Mouse (Mus musculus) ES-Bruce4 (cell line): Measurements from ENCODE around the gene Paqr6. TPM values are rescaled to one million over a fixed set of nuclear protein-coding genes. Genes with fewer than 3 reads are reported as not detected.

ENCODE experiments used
- H3K27ac ChIP-seq: 2 replicates; pipeline ENCODE4 v1.5.1; 2012; ENCODE audit warnings: low read length, inconsistent platforms; ENCODE audit not compliant: insufficient read depth
- H3K27me3 ChIP-seq: 2 replicates; pipeline ENCODE4 v1.6.1; 2012; ENCODE audit warnings: mild to moderate bottlenecking, low read length, inconsistent platforms; ENCODE audit not compliant: control insufficient read depth, poor library complexity, insufficient read depth, severe bottlenecking
- H3K36me3 ChIP-seq: 2 replicates; pipeline ENCODE4 v1.6.1; 2012; ENCODE audit warnings: inconsistent platforms, mild to moderate bottlenecking, low read length, moderate library complexity; ENCODE audit not compliant: control insufficient read depth, poor library complexity, insufficient read depth, severe bottlenecking
- H3K4me1 ChIP-seq: one replicate; pipeline ENCODE4 v1.8.1; 2011; ENCODE audit warnings: low read length; ENCODE audit not compliant: control insufficient read depth, insufficient read depth
- H3K4me3 ChIP-seq: 2 replicates; pipeline ENCODE4 v1.5.1; 2011; ENCODE audit warnings: low read depth, mild to moderate bottlenecking, low read length
- H3K9ac ChIP-seq: 2 replicates; pipeline ENCODE4 v1.6.1; 2012; ENCODE audit warnings: low read depth, mild to moderate bottlenecking, inconsistent platforms; ENCODE audit not compliant: poor library complexity, severe bottlenecking
- H3K9me3 ChIP-seq: replicated peaks from 2 replicates; pipeline ENCODE4 v1.6.1; 2012; ENCODE audit warnings: mild to moderate bottlenecking, low read length, inconsistent platforms; ENCODE audit not compliant: control insufficient read depth, poor library complexity, insufficient read depth, severe bottlenecking
- CTCF ChIP-seq: IDR thresholded peaks from one replicate; pipeline ENCODE4 v1.8.1; 2011; ENCODE audit warnings: low read depth, low read length
- EP300 ChIP-seq: IDR thresholded peaks from 2 replicates; pipeline ENCODE4 v1.6.1; 2011; ENCODE audit warnings: low read depth, low read length; ENCODE audit not compliant: insufficient read depth
- POLR2A ChIP-seq: IDR thresholded peaks from one replicate; pipeline ENCODE4 v1.8.1; 2011; ENCODE audit warnings: low read length; ENCODE audit not compliant: insufficient read depth
- polyA plus RNA-seq: library from polyadenylated mRNA; stranded (reverse); fragments of >200 nt; gene quantifications from 2 replicates; pipeline ENCODE4 v1.2.4, GENCODE M21; 2011; ENCODE audit warnings: low read depth; ENCODE audit not compliant: missing spikeins, insufficient read depth, insufficient read length

Gene Paqr6
- polyA plus RNA-seq, 1 experiment = 6.8 TPM

GRCm38 (mm10) chr3:88350732-88351131, 13.7 kb upstream of the Paqr6 start:
- H3K27ac ChIP-seq = no peak overlapping the region
- H3K9ac ChIP-seq = no peak overlapping the region
- no peak overlapping the region for H3K4me3 ChIP-seq
- H3K4me1 ChIP-seq = no peaks in the 10 kb centered on the region
- H3K36me3 ChIP-seq = peaks cover 88% of the 10 kb centered on the region
- H3K9me3 ChIP-seq = no peaks in the 10 kb centered on the region
- H3K27me3 ChIP-seq = no peaks in the 10 kb centered on the region
- no peak for TF ChIP-seq CTCF

GRCm38 (mm10) chr3:88352907-88353306, 11.5 kb upstream of the Paqr6 start:
- Histone ChIP-seq H3K27me3 (no peaks in the 10 kb centered on the region), H3K9ac (no peak overlapping the region), H3K4me1 (no peaks in the 10 kb centered on the region), H3K9me3 (no peaks in the 10 kb centered on the region), H3K4me3 (no peak overlapping the region), H3K36me3 (peaks cover 90% of the 10 kb centered on the region), H3K27ac (no peak overlapping the region)
- TF ChIP-seq EP300 (no peak), POLR2A (no peak), CTCF (no peak)

- no peak overlapping the region for H3K9ac ChIP-seq
- TF ChIP-seq POLR2A (no peak), CTCF (peak; percentile 18)
Observed at GRCm38 (mm10) chr3:88354396-88355165, 9.8 kb upstream of the Paqr6 start.

GRCm38 (mm10) chr3:88359584-88359983, 4.8 kb upstream of the Paqr6 start:
- peaks cover 65% of the 10 kb centered on the region for H3K36me3 ChIP-seq
- TF ChIP-seq POLR2A (no peak), EP300 (no peak), CTCF (no peak)
- no peak overlapping the region for H3K4me3 ChIP-seq
- no peaks in the 10 kb centered on the region for H3K9me3 ChIP-seq
- no peak overlapping the region for H3K27ac ChIP-seq
- no peak overlapping the region for H3K9ac ChIP-seq
- H3K27me3 ChIP-seq = no peaks in the 10 kb centered on the region
- H3K4me1 ChIP-seq = no peaks in the 10 kb centered on the region

More at GRCm38 (mm10) chr3:88354396-88355165, 9.8 kb upstream of the Paqr6 start:
- Histone ChIP-seq H3K36me3 (peaks cover 93% of the 10 kb centered on the region), H3K4me1 (no peaks in the 10 kb centered on the region), H3K4me3 (no peak overlapping the region), H3K9me3 (no peaks in the 10 kb centered on the region), H3K27me3 (no peaks in the 10 kb centered on the region), H3K27ac (no peak overlapping the region)

GRCm38 (mm10) chr3:88359989-88360388, 4.4 kb upstream of the Paqr6 start:
- no peaks in the 10 kb centered on the region for H3K27me3 ChIP-seq
- H3K9me3 ChIP-seq = no peaks in the 10 kb centered on the region
- peaks cover 62% of the 10 kb centered on the region for H3K36me3 ChIP-seq
- TF ChIP-seq CTCF (no peak), EP300 (no peak), POLR2A (no peak)
- no peak overlapping the region for H3K4me3 ChIP-seq
- peaks cover 3% of the 10 kb centered on the region for H3K4me1 ChIP-seq
- no peak overlapping the region for H3K9ac ChIP-seq
- H3K27ac ChIP-seq = no peak overlapping the region

GRCm38 (mm10) chr3:88361096-88361495, 3.3 kb upstream of the Paqr6 start:
- Histone ChIP-seq H3K4me3 (no peak overlapping the region), H3K36me3 (peaks cover 51% of the 10 kb centered on the region), H3K27ac (no peak overlapping the region), H3K4me1 (peaks cover 3% of the 10 kb centered on the region), H3K9ac (no peak overlapping the region), H3K27me3 (no peaks in the 10 kb centered on the region), H3K9me3 (no peaks in the 10 kb centered on the region)
- TF ChIP-seq EP300 = no peak
- no peak for TF ChIP-seq POLR2A
- TF ChIP-seq CTCF = no peak
